Mouse (Mus musculus) cerebellum, adult 2 months (tissue): ENCODE measurements at regions not wholly inside any gene's neighbourhood (a gene's known extent, or its start where the extent isn't known, plus 50 kb on each side); places are given as distances from the start of the nearest gene placed in this dataset.
"Not testable (repeated sequence)": the region's sequence is repeated elsewhere in the genome, so short reads cannot be mapped to it uniquely, and the experiment has no call there.

Experiments used
- CTCF ChIP-seq: fragments of 200-500 bp; IDR thresholded peaks from 2 replicates; pipeline ENCODE4 v1.5.1; 2011; ENCODE audit warnings: low read depth, mild to moderate bottlenecking, control low read depth, low read length, moderate library complexity, borderline replicate concordance; ENCODE audit not compliant: insufficient read depth
- POLR2A ChIP-seq: fragments of 200-500 bp; IDR thresholded peaks from 2 replicates; pipeline ENCODE4 v1.6.1; 2011; ENCODE audit warnings: low read length, control low read depth, borderline replicate concordance; ENCODE audit not compliant: insufficient read depth

GRCm38 (mm10) chr7:96061599-96061998 lies 109.4 kb upstream of the Tenm4 start:
- not testable (repeated sequence) for TF ChIP-seq POLR2A, CTCF
